Mouse (Mus musculus) lung, adult 2 months (tissue): ENCODE measurements around the gene Gm11084.

Experiments
- CTCF ChIP-seq: fragments of 200-500 bp; IDR thresholded peaks from 2 replicates; pipeline ENCODE4 v1.5.1; 2011; ENCODE audit warnings: mild to moderate bottlenecking, low read length, control low read depth; ENCODE audit not compliant: insufficient read depth
- POLR2A ChIP-seq: fragments of 200-500 bp; IDR thresholded peaks from 2 replicates; pipeline ENCODE4 v1.6.1; 2011; ENCODE audit warnings: low read depth, mild to moderate bottlenecking, control low read depth, low read length, borderline replicate concordance; ENCODE audit errors: extremely low read depth

DNA sequence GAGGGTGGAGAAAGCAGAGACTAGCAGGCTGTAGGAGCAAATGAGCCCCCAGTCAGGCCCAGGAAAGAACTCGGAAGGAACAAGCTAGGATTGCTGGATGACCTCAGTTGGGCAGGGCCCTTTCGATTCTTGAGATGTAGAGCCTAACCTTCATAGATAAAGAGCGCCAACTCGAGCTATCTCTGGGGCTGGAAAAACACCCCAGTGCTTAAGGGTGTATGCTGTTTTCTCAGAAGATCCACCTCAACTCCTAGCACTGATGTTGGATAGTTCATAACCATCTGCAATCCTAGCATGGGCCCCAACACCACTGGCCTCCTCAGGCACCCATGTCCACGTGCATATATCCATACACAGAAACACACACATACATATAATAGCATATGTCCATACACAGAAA is 15.5 kb upstream of the Gm11084 start:
- TF ChIP-seq POLR2A (no peak), CTCF (no peak)
